Mouse (Mus musculus): ENCODE data around the gene Zfp105. TPM values are rescaled to one million over a fixed set of nuclear protein-coding genes. Genes with fewer than 3 reads are reported as not detected.

The Zfp105 gene
- 18.3 and 19.5 TPM in 2 replicates for polyA plus RNA-seq (2015; fragmentation: Nextera tagmentation; extraction: Ambion mirVana)

GRCm38 (mm10) chr9:122922936-122923381, at the start of gene Zfp105:
Gene Zfp105, plus strand, starts transcription at chr9:122923072.
- H3K4me3 ChIP-seq: peak within 1 kb of the TSS; percentile 90
- H3K9me3 ChIP-seq: no peaks in the 10 kb centered on the region
- peak within 1 kb of the TSS; percentile 99 for H3K9ac ChIP-seq
- under 1% methylated on average over 43 of the region's 43 CpGs for WGBS
- H3K36me3 ChIP-seq: peaks cover 32% of the 10 kb centered on the region
- peaks cover 6% of the 10 kb centered on the region for H3K4me1 ChIP-seq (replicated peaks)
- peak within 1 kb of the TSS; percentile 73 for H3K4me2 ChIP-seq
- H3K27me3 ChIP-seq: no peaks in the 10 kb centered on the region
- peak; percentile 99 for ATAC-seq (ENCODE audit: low FRiP score, low read depth)
- H3K27ac ChIP-seq (replicated peaks): peak within 1 kb of the TSS; percentile 88

DNA sequence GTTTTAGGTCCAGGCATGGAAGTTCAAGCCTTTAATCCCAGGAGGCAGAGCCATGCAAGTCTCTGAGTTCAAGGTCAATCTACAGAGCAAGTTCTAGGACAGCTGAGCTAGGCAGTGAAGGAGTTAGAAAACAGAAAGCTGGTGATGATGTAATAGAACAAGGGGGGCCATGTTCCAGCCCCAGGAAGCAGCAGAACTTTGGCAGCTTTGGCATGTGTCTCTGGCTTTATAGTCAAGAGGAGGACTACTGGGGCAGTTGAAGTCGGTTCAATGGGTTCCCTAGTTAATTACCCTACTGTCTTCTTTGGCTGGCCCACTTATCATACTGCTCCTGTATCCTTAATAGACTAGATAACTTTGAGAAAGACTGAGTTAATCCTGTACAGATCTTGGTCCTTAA, 48.2 kb upstream of the Zfp105 start:
- no peak for ATAC-seq (ENCODE audit: low FRiP score, low read depth)
- H3K27ac ChIP-seq (replicated peaks): no peak overlapping the region
- no peaks in the 10 kb centered on the region for H3K36me3 ChIP-seq
- no peak overlapping the region for H3K9ac ChIP-seq
- no peaks in the 10 kb centered on the region for H3K4me1 ChIP-seq (replicated peaks)
- no peaks in the 10 kb centered on the region for H3K9me3 ChIP-seq
- no peak overlapping the region for H3K4me2 ChIP-seq
- WGBS: 71% methylated on average over 1 of the region's 1 CpGs
- H3K27me3 ChIP-seq: no peaks in the 10 kb centered on the region
- H3K4me3 ChIP-seq: no peak overlapping the region

DNA sequence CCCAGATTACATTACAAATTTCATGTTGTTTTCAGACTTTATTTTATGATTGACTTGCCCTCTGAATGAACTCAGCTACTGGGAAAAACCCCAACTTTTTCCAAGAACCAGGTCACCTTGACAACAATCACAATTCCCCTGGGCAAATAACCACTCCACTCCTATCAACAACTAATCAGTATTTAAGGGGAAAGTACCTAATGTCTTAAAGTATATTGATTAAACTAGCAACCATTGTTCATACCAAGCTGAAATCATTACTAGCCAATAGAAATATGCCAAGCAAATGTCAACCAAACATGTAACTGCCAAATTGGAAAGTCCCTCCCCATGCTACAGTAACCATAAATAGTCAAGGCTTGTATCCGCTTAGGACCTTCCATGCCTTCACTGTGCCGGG, 47.7 kb upstream of the Zfp105 start:
- Histone ChIP-seq H3K4me2 (no peak overlapping the region), H3K4me3 (no peak overlapping the region), H3K9ac (no peak overlapping the region), H3K36me3 (no peaks in the 10 kb centered on the region), H3K4me1 (replicated peaks) (no peaks in the 10 kb centered on the region), H3K27me3 (no peaks in the 10 kb centered on the region), H3K9me3 (no peaks in the 10 kb centered on the region), H3K27ac (replicated peaks) (no peak overlapping the region)
- no peak for ATAC-seq (ENCODE audit: low FRiP score, low read depth)
- 93% methylated on average over 2 of the region's 2 CpGs for WGBS

- ATAC-seq (ENCODE audit: low FRiP score, low read depth): no peak
- 87% methylated on average over 3 of the region's 3 CpGs for WGBS
- Histone ChIP-seq H3K9me3 (no peaks in the 10 kb centered on the region), H3K4me1 (replicated peaks) (peaks cover 14% of the 10 kb centered on the region), H3K4me3 (peak within 1 kb of the TSS; percentile 89), H3K4me2 (peak within 1 kb of the TSS; percentile 84), H3K27ac (replicated peaks) (peak within 1 kb of the TSS; percentile 82), H3K9ac (no peak within 1 kb of the TSS), H3K27me3 (no peaks in the 10 kb centered on the region), H3K36me3 (no peaks in the 10 kb centered on the region; the same call in 1 of the 2 replicates)
Measured at GRCm38 (mm10) chr9:122885385-122885784, 37.5 kb upstream of the Zfp105 start, which contains the start of gene Zkscan7. Gene Zkscan7, plus strand, starts transcription at chr9:122885685.

- Histone ChIP-seq H3K4me2 (peak overlapping the region; percentile 84), H3K9me3 (no peaks in the 10 kb centered on the region), H3K4me3 (peak overlapping the region; percentile 89), H3K27me3 (no peaks in the 10 kb centered on the region), H3K27ac (replicated peaks) (peak overlapping the region; percentile 82), H3K9ac (peak overlapping the region; percentile 85), H3K36me3 (no peaks in the 10 kb centered on the region; the same call in 1 of the 2 replicates), H3K4me1 (replicated peaks) (peaks cover 14% of the 10 kb centered on the region)
- ATAC-seq (ENCODE audit: low FRiP score, low read depth): peak; percentile 94
- WGBS: 5% methylated on average over 54 of the region's 54 CpGs
Measured at GRCm38 (mm10) chr9:122886372-122887179, 36.3 kb upstream of the Zfp105 start.

GRCm38 (mm10) chr9:122901047-122901446, 21.8 kb upstream of the Zfp105 start:
- 93% methylated on average over 2 of the region's 2 CpGs for WGBS
- no peak overlapping the region for H3K9ac ChIP-seq
- H3K4me3 ChIP-seq: no peak overlapping the region
- H3K36me3 ChIP-seq: peaks cover 3% of the 10 kb centered on the region
- H3K9me3 ChIP-seq: peaks cover under 1% of the 10 kb centered on the region; the same call in 1 of the 2 replicates
- no peaks in the 10 kb centered on the region for H3K27me3 ChIP-seq
- peaks cover 16% of the 10 kb centered on the region for H3K4me1 ChIP-seq (replicated peaks)
- no peak for ATAC-seq (ENCODE audit: low FRiP score, low read depth)
- H3K27ac ChIP-seq (replicated peaks): no peak overlapping the region
- no peak overlapping the region for H3K4me2 ChIP-seq

DNA sequence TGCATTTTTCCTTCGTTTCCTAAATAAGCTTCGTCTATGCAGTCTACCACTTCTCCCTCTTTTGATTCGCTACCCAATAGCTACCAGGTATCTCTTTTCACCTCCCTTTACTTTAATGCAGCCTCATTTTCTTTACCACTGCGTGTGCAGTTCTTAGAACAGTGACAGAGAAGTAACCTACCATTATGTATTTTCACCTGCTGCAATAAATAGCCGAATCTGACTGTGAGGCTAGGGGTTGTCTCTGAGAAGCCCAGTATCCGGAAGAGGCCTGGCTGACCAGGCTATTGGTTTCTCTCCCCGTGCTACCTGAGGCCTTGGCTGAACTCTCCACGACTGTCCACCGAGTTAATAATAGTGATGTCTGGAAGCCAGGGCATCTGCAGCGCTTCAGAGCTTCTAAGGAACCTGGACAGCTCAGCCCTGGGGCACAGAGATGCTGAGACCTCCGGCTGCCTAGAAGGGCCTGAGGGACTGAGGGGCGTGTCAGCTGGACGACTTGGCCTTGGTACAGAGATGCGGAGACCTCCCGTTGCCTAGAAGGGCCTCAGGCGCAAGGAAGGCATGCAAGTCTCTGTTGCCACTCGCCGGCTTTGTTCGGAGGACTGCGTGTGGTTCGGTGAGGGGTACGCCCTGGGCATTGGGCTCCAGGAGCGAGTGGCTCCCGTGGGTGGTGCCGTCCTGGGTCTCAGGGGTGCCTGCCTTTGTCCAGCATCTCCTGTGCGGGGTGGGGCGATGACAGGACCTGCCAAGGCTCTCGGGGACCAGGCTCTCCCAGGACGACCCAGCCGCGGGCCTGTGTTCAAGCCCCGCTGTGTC, 19.9 kb upstream of the Zfp105 start:
- Histone ChIP-seq H3K27me3 (no peaks in the 10 kb centered on the region), H3K4me3 (peak overlapping the region; percentile 57), H3K9ac (peak overlapping the region; percentile 63), H3K9me3 (no peaks in the 10 kb centered on the region), H3K4me1 (replicated peaks) (peaks cover 16% of the 10 kb centered on the region), H3K4me2 (peak overlapping the region; percentile 82), H3K36me3 (peaks cover 6% of the 10 kb centered on the region; the same call in 1 of the 2 replicates), H3K27ac (replicated peaks) (peak overlapping the region; percentile 63; the same call in 1 of the 2 replicates)
- WGBS: 14% methylated on average over 32 of the region's 32 CpGs
- ATAC-seq (ENCODE audit: low FRiP score, low read depth): peak; percentile 99

GRCm38 (mm10) chr9:122922436-122922835, 436 bp upstream of the Zfp105 start:
- H3K4me1 ChIP-seq (replicated peaks): peaks cover 6% of the 10 kb centered on the region
- WGBS: 22% methylated on average over 3 of the region's 3 CpGs
- peak overlapping the region; percentile 90 for H3K4me3 ChIP-seq
- H3K4me2 ChIP-seq: peak overlapping the region; percentile 73
- H3K9ac ChIP-seq: peak overlapping the region; percentile 99
- H3K36me3 ChIP-seq: peaks cover 27% of the 10 kb centered on the region
- ATAC-seq (ENCODE audit: low FRiP score, low read depth): peak; percentile 76; the same call in 1 of the 2 replicates
- H3K27me3 ChIP-seq: no peaks in the 10 kb centered on the region
- peak overlapping the region; percentile 88; the same call in 1 of the 2 replicates for H3K27ac ChIP-seq (replicated peaks)
- H3K9me3 ChIP-seq: no peaks in the 10 kb centered on the region

DNA sequence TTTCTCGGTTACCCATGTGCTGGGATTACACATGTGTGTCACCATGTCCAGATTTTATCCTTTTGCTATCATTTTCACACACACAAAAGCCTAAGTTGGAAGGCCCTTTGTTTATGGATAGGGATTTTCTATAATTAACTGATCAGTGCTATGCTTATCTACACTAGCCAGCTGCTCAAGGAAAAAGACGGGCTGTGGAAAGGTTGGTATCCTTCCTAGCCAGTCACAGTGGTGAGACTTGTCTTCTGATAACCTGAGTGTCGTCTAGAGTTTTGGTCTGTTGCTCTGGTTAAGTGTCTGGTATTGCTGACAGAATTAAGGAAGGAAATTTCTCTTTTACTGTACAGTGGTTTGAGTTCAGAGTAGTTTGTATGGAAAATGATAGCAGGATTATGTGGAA, 6.0 kb downstream of the Zfp105 start:
- 96% methylated on average over 3 of the region's 3 CpGs for WGBS
- Histone ChIP-seq H3K9me3 (no peaks in the 10 kb centered on the region), H3K36me3 (peaks cover 73% of the 10 kb centered on the region), H3K4me1 (replicated peaks) (peaks cover 1% of the 10 kb centered on the region), H3K4me2 (no peak overlapping the region), H3K4me3 (no peak overlapping the region), H3K27ac (replicated peaks) (no peak overlapping the region), H3K9ac (no peak overlapping the region), H3K27me3 (no peaks in the 10 kb centered on the region)
- no peak for ATAC-seq (ENCODE audit: low FRiP score, low read depth)

- no peaks in the 10 kb centered on the region for H3K27me3 ChIP-seq
- peak; percentile 97 for ATAC-seq (ENCODE audit: low FRiP score, low read depth)
- H3K9me3 ChIP-seq: no peaks in the 10 kb centered on the region
- under 1% methylated on average over 63 of the region's 64 CpGs for WGBS
- peak within 1 kb of the TSS; percentile 60 for H3K4me3 ChIP-seq
- H3K4me1 ChIP-seq (replicated peaks): peaks cover 8% of the 10 kb centered on the region
- H3K4me2 ChIP-seq: peak within 1 kb of the TSS; percentile 87
- H3K36me3 ChIP-seq: peaks cover 13% of the 10 kb centered on the region
- H3K27ac ChIP-seq (replicated peaks): peak within 1 kb of the TSS; percentile 81
- H3K9ac ChIP-seq: peak within 1 kb of the TSS; percentile 59
Measured at GRCm38 (mm10) chr9:122950643-122951475, 28.0 kb downstream of the Zfp105 start, which contains the start of the genes 1110059G10Rik and Kif15. Gene 1110059G10Rik, minus strand, starts transcription at chr9:122951000. Gene Kif15, plus strand, starts transcription at chr9:122951046.

Measured in hindbrain, embryonic 15.5 days (tissue).